Mouse (Mus musculus) heart, postnatal 36 days (tissue): ENCODE results near the gene Tmem45a. TPM values are rescaled to one million over a fixed set of nuclear protein-coding genes. Genes with fewer than 3 reads are reported as not detected.
"Not testable (repeated sequence)": the region's sequence is repeated elsewhere in the genome, so short reads cannot be mapped to it uniquely, and the experiment has no call there.

Experiments
- DNase-seq, 2 experiments: peaks; one replicate each; pipeline ENCODE4 v3.0.0; 2021 to 2022
- intact Hi-C: fragments of 180-260 bp; cut with DNase I; formaldehyde crosslinking; loops from one replicate; pipeline ENCODE4 v1.15.1; 2025
- total RNA-seq, 2 experiments: library from RNA; stranded (reverse); gene quantifications; 2 replicates each; pipeline ENCODE4 v1.2.3; 2021

Tmem45a gene
- total RNA-seq, result 1 to 10 TPM; 2.3 to 3.5 TPM

DNA sequence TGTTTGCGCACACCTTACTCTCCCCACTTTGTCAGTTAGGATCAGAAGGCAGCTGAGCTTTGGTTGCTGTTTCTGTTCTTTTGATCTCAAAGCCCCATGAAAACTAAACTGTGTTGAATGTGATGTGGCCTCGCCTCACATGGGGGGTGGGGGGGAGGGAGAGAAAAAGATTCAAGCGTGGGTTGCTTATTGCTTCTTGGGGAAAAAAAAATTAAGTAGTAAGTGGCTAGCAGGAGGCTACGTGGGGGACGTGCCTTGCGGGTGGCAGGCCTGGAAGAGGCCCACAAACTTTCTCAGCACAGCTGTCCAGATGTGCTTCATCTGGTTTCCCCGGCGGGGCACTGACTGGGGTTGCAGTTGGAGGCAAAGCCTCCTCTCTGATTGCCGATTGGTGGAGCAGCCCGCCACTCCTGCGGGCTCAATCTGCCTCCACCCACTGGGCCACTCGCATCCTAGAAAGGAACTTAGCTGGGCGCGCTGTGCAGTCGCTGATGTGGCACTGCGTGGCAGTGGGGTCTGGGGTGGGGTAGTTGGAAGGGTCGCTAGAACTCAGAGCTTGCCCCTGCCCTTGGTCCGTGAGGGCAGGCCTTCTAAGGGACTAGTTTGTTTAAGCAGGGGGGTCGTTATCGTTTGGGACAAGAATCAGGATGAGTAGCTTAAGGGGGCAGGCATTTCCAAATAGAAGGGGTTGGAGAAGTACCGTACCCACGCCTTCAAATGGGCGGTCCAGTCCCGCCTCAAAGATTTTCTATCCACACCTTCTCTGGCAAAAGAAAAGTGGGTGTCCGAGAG lies at the start of gene Tmem45a:
TSS of gene Tmem45a (minus strand) at position 343 of the 792 bp plus-strand sequence.
- peak; percentile 82 to 87 for DNase-seq
- intact Hi-C loops, result no loop called here

DNA sequence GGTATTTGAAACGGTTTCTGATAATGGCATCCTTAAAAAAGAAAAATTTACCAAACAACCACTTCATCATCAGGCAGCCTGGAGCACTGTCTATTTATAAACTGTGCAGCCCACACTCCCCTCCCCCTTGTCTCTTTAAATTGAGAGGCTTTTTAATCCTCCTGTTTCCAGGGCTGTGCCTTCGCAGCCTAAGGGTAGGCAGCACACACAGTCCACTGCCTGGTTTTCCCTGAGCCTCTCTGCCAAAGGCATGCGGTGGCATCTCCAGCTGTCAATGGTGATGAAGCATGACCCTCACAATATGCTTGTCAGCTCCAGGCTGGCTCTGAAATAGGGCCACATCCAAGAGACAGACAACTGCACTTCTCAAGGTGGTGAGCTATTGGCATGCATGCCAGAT lies 42.1 kb upstream of the Tmem45a start, which contains the start of gene Lnp1:
TSS of gene Lnp1 (minus strand) at position 39 of the 400 bp plus-strand sequence.
- intact Hi-C loops, result no loop called here

DNA sequence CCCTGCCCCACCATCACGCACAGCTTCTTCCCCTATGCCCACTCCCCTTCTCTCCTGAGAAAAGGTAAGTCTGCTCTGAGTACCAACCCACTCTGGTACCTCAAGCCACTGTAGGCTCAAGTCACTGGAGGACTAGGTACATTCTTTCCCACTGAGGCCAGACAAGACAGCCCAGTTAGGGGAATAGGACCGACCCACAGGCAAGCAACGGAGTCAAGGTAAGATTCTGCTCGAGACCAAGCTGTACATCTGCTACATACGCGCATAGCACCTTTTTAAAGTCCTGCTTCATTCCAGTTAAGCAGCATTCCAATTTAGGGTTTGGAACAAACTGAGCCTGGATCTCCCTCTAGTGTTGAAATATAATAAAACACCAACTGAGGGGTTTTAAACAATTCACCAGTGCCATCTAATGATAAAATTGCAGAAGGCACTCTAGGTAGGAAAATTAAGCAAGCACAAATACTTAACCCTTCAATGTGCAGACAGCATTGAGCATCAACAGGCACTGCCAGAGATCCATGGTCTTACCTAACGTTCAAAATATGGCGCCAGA lies 34.2 kb upstream of the Tmem45a start:
- intact Hi-C loops, result loop anchor here (1.0 to 5.0 kb wide), 2 partner anchors 149 to 172 kb away; no protein-coding TSS in a partner anchor
- peak in 1 of 2 experiments; percentile 2 for DNase-seq

More for the DNA sequence above, 42.1 kb upstream of the Tmem45a start, which contains the start of gene Lnp1:
- DNase-seq, result no peak

DNA sequence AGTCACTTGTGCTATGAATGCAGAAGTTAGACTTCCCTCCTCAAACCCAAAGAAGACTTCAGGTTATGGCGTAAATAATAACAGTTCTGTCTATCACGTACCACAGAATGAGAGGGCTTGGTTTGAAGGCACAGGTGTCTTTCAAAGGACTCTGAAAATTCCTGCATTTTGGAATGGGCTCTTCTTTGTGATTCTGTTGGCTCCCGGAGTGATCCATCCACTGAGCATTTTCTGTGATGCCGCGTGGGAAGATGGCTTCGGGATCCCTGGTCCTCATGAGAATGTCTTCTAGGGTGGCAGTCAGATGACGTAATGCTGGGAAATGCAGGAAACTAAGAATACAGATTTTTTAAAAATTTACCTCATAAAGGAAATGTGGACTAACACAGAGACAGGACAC lies 31.3 kb upstream of the Tmem45a start:
- DNase-seq, result no peak
- intact Hi-C loops, result no loop called here

DNA sequence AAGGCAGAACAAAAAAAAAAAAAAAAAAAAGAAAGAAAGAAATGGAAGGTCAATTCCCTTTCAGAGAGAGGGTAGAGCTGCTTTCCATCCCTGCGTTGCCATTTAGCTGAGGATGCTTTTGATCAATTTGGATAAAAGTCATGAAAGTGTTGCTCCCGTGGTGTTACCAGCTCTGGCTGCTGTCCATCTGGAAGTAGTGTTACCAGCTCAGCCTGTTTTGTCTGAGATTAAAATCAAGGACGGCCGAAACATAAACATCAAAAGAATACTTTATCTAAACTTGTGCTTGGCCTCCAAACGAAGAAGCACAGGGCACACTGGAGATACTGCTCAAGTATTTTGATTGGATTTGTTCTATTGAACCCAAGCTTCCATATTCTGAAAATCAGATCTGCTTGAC lies 23.0 kb upstream of the Tmem45a start:
- intact Hi-C loops, result no loop called here
- no peak for DNase-seq

DNA sequence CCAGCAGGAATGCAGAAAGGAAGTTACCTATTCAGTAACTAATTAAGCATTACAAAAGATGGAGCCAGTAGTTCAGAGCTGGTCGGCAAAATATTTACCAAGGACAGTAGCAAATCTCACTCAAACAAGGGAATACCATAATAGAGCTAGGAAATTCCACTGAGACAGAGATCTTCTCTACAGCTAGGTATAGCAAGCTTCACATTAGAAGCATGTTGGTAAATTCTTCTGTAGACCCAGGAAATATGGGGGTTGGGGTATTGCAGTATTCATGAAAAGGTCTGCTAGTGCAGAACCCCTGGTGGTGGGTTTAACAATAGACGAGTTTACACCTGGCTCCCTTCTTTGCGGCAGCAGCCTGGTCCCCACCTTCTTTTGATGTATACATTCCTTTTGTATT lies 16.2 kb upstream of the Tmem45a start:
- intact Hi-C loops, DNase-seq: not testable (repeated sequence)

DNA sequence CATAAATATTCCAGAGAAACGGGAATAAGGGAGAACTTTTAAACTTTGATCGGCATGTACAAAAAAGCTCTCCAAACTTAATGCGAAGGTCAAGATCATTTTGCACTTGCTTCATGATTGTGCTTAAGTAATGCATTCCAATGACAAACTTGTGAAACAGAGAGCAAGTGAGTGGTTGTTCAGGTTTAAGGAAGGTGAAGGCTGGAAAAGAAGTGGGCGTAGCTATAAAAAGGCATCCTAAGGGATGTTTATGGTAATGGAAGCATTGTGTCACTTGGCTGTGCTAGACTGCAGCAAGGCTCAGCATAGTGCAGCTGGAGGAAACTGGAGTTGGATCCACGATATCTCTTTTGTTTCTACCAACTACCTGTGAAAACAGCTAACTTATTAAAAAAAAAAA lies 5.6 kb upstream of the Tmem45a start:
- intact Hi-C loops, result no loop called here
- no peak for DNase-seq

DNA sequence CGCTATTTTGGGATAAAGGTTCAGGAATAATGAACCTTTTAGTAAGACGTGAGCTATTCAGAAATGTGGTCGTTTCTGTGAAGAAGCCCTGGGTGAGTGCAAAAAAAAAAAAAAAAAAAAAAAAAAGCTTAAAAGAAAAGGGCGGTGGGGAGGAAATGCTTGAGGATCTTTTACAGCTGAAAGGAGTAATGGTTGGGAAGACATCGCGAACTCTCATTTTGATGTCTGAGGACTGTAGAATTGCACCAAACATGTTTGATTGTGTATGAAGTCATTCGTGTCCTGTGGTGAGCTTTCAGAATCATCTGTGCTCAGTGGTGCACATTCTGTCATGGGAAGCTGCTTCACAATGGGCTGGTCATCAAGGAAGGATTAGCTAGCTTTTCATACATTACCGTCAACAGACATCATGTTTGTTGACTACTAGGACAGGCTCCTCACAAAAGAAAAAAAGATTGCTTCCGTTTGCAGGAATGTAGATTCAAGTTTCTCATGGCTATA lies 700 bp upstream of the Tmem45a start:
- intact Hi-C loops, result no loop called here

DNA sequence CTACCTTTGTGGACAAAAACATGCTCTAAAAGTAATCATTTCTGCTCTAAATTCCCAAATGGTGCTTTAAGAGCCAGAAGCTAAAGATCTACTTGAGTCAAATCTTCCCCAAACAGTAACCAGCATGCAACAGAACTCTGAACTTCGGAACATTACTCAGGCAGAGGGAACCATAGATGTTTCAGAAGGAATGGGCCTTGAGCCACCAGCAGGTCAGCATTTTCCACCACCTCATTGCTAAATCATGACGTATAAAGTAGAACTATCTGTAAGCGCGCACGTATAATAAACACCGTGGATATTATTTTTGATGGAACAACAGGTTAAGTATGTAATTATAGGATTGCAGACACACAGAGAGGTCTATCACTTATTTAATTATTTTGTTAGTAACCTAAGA lies 1.2 kb downstream of the Tmem45a start:
- intact Hi-C loops, result no loop called here
- no peak for DNase-seq

More for the DNA sequence above, 700 bp upstream of the Tmem45a start:
- DNase-seq, result no peak

DNA sequence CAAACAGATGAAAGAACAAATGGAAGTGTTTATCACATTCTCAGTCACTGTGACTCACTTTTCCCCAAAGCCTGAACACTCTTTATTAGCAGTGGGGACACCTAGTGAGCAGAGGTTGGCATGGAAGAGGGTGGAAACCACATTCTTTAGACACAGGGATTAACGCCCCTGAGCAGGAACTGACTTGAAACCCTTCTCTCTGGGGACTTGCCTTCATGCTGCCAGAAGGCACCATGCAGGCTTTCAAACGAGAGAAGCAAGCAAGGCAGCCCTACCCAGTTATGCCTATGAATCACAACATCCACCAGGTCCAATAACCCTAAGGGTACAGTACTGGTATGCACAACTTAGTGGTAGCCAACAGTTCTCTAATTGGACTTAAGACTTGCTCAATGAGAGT lies 12.6 kb downstream of the Tmem45a start:
- intact Hi-C loops, result no loop called here
- DNase-seq, result no peak

DNA sequence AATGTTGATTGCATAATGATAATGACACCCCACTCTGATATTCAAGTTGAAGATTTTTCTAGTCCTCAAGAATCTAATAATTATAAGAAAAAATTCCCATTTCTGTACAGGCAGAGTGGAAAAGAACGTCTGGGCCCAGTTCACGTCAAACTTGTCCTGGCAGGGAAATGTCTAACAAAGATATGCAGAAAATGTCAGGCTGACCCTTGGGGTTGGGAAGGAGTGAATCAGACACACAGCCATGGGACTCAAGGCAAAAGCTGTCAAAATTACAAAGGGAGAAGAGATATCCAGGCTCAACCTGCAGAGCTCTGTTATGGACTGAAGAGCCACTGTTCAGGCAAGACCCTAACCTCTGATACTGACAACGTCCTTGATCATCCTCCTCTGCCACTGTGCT lies 15.5 kb downstream of the Tmem45a start:
- DNase-seq, result no peak
- intact Hi-C loops, result no loop called here

DNA sequence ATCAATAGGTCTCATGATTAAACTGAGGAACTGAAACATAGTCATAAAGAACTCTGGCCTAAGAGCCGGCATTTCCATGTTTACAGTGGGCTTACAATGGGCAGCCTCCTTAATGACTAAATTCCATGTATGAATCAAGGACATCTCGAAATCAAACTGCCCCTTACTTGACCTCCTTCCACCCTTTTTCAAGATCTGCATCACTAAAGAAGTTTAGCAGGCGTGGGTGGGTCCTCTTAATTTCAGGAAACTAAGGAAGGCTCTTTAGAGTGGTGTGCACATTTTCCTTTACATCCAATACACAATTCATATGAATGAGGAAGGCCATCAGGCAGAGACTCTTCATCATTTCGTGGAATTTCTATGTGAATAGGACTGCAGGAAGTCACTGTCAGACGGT lies 17.6 kb downstream of the Tmem45a start:
- no peak for DNase-seq
- intact Hi-C loops, result no loop called here

DNA sequence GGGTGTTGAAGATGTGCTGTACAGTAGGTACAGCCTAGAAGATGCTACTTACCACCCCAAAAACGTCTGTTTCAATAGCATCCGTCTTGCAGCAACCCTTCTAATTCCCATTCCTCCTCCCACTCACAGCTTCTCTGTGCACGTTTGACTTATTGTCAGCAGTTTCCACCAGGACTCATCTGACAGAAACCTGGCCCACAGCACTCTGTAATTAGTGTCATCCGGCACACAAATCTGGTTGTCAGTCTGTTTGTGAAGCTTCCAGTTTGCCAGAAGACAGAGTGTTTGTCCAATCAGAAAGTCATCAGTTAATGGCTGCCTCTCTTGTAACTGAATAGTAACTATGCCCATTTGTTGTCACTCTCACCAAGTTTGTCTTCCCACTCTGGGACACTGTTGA lies 18.4 kb downstream of the Tmem45a start:
- no peak for DNase-seq
- intact Hi-C loops, result no loop called here

DNA sequence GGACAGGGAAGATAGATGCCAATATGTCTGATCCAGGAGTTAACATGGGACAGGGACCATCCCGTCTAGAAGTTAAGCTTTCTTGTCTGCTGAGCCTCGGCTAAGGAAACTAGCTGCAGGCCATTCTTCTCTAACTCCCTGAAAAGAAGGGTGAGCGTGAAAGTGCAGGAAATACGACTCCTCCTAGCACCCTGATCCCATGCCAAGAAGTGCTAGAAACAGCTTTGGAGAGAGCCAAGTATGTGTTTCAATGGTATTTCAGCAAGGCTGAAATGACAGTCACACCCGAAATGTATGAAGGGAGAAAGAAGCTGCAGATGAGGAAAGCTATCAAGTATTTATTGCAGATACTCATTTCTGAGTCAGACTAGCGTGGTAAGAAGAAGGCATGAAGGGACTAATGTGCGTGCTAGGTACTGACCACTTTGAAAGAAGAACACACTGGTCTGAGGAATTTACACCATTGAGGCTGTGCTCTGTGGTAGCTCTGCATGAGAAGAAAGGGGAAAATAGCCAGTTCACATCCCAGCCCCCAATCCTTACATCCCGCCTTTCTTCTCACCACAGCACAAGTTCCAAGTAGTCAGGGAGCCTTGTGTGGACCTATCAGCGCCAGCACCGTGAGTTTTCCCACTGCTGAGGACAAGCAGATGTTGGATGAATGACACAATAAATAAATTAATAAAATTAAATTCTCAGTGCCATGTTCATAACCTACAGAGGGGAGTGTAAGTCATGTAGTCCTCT lies 33.0 kb downstream of the Tmem45a start:
- intact Hi-C loops, result no loop called here
- DNase-seq, result peak in 1 of 2 experiments; percentile 15

DNA sequence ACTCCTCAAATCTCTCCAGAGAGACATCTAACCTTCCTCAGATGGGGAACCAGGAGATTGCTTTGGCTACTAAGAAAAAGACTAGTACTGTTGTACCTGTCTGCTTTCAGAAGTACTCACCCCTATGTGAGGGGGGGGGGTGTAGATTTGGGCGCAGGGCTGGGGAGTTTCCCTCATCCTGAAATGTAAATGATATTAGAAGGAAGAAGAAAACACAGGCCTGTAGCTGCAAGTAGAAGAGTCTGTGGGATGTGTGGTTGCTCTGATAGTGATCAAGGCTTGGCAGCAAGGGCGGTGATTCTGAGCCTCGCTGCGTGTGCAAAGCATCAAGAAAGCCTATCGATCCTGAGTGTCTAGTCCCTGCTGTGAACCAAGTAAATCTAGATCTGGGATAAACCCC lies 43.0 kb downstream of the Tmem45a start:
- intact Hi-C loops, result no loop called here
- DNase-seq, result no peak

DNA sequence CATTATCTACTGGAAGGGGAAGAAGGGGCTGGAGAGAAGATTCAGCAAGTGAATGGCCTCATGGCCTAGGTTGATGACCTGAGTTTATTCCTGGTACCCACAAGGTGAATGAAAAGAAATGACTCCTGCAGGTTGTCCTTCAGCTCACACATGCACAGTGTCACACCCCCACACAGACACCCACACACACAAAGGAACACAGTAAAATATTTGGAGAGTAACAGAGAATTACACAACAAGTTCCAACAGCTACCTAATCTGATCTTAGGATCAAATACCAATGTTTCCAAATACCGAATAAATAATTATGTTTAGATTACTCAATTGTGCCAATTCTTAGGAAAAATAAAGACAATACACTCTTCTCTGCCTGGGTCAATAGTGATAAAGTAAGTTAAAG lies 52.7 kb downstream of the Tmem45a start:
- DNase-seq, result no peak
- intact Hi-C loops, result no loop called here

DNA sequence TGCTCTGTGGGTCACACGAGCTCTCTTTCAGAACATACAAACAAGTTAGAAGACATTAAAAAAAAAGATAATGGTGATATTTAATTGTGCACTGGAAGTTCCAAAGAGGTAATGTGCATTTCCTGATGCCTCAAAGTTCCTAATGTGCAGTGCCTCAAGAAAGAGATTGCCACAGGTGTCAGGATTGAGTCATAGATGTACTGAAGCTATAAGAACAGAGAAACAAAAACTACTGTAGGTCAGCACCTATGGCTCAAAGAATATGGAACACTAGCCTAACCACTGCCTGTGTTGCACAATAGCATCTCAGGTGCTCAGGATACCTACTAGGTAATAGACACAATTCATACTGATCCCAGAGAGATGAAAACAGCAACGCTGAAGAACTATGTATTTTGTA lies 54.0 kb downstream of the Tmem45a start:
- intact Hi-C loops, result no loop called here
- no peak for DNase-seq

DNA sequence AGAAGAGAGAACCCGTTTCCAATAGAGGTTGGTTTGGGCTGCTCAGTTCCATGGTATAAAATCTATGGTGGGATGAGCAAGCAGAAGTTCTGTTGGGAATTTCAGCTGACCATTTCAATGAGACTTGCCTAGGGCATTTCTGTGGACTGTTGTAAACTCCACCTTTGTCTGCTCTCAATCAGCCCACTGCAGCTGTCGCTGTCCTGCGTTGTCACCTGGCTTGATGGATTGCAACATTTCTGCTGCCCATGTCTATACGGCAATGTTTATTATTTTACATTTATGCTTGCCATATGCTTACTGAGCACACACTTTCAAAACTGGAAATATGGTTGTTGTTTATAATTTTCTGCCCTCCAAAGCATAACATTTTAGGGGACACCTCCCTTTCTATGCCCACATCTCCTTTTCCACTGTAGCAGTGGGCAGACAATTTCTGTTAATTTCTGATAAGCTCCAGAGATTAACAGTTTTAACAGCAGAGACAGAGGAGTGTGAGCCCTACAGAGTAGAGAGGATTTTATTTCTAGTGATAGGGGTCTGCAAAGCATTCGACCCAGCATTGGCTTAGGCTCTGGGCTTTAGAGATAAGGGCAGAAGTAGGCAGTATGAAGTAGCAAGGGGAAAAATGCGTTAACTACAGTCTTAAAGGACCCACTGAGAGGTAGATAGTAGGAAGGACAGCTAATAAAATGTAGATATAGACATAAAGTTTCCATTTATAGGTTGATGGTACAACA lies 84.4 kb downstream of the Tmem45a start:
- no peak for DNase-seq
- intact Hi-C loops, result no loop called here

DNA sequence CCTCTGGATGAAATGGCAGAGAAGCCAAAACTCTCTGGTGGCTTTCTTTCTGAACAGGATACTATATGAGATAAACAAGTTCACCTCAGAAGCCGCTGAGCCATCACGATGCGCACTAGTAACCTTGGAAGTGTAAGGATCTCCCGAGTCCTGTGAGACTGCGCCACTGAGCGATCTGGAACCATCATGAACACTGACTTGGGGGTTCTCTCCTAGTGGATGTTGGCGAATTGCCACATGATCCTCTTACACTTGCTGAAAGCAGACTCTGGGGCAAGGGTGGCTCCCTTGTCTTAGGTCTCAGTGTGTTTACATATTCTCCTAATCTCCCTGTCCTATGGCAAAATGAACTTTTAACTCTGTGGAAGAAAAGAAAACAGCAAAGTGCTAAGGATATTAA lies 85.0 kb downstream of the Tmem45a start:
- DNase-seq, result no peak
- intact Hi-C loops, result loop anchor here (1.0 kb wide), 1 partner anchor 118 kb away; no protein-coding TSS in a partner anchor

DNA sequence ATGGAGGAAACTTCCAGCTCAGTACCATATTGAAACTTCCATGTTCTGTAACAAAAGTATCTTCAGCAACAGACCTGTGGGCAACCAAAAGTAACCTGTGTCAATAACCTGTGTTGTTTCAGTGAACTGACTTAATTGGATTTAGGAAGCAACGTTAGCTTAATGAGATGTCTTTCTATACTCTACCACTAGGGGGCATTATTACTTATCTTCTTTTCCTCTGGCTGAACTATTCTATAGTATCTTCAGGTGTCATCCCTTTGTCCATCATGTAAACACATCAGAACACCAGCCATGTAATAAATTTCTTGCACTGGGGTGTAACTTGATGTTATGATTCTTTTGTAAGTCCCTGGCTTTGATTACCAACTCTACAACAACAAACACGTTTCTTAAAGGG lies 85.5 kb downstream of the Tmem45a start:
- DNase-seq, result no peak
- intact Hi-C loops, result loop anchor here (1.0 kb wide), 1 partner anchor 119 kb away; no protein-coding TSS in a partner anchor
